Mouse (Mus musculus) megakaryocyte, embryonic 14.5 days (primary cell): ENCODE results near the gene Hivep3.

ENCODE experiments used
- FLI1 ChIP-seq: IDR thresholded peaks from 2 replicates; pipeline ENCODE4 v1.6.1; 2012; ENCODE audit warnings: low read length, inconsistent platforms, mixed read lengths
- GATA1 ChIP-seq: IDR thresholded peaks from 3 replicates; pipeline ENCODE4 v1.6.1; 2012; ENCODE audit warnings: mixed read lengths, low read length, inconsistent platforms, borderline replicate concordance

GRCm38 (mm10) chr4:119762171-119762570 is 28.6 kb downstream of the Hivep3 start:
- TF ChIP-seq GATA1 (no peak), FLI1 (no peak)
